Mouse (Mus musculus): ENCODE measurements around the gene Yars. TPM values are rescaled to one million over a fixed set of nuclear protein-coding genes. Genes with fewer than 3 reads are reported as not detected.

The Yars gene
- 100 to 1,000 TPM in 1 of 2 experiments, 10 to 100 TPM in 1; 83.9 to 102 TPM for total RNA-seq (2021)
- long read RNA-seq, experiment 1, transcript Yars-201 (13 exons, 2,909 nt): major isoform, 150 of 168 reads
- long read RNA-seq, experiment 1, partial matches to known transcripts: 11 of 168 reads
- long read RNA-seq, experiment 1, other reads (novel, unspliced or antisense): 7 of 168 reads
- long read RNA-seq, experiment 2, transcript Yars-201 (13 exons, 2,909 nt): major isoform, 112 of 132 reads
- long read RNA-seq, experiment 2, partial matches to known transcripts: 14 of 132 reads
- long read RNA-seq, experiment 2, other reads (novel, unspliced or antisense): 4 of 132 reads

GRCm38 (mm10) chr4:129189542-129190519 is at the start of gene Yars, which contains the start of gene S100pbp:
Yars (plus strand) TSS chr4:129189760.
S100pbp (minus strand) TSS chr4:129189727.
- DNase-seq (ENCODE audit: low spot score in 2 of 2): peak; percentile 94 to 96

DNA sequence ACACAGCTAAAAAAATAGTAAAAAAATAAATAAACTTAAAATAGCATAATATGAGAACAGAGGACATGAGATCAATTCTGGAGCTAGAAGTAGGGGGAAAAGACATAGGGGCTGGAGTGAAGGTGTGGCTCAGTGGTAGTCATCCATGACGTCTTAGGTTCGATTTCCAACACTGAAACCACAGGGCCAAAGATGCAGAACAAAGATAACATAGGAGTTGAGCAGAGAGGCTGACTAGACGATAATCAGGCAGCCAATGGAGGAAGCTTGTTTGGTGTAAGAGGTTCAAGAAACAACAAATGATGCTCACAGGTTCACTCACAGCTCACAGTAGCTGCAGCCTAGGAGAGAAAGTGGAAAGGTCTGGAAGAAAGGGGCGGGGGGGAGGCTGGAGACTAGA is 48.8 kb upstream of the Yars start:
- no peak for DNase-seq (ENCODE audit: low spot score in 2 of 2)

DNA sequence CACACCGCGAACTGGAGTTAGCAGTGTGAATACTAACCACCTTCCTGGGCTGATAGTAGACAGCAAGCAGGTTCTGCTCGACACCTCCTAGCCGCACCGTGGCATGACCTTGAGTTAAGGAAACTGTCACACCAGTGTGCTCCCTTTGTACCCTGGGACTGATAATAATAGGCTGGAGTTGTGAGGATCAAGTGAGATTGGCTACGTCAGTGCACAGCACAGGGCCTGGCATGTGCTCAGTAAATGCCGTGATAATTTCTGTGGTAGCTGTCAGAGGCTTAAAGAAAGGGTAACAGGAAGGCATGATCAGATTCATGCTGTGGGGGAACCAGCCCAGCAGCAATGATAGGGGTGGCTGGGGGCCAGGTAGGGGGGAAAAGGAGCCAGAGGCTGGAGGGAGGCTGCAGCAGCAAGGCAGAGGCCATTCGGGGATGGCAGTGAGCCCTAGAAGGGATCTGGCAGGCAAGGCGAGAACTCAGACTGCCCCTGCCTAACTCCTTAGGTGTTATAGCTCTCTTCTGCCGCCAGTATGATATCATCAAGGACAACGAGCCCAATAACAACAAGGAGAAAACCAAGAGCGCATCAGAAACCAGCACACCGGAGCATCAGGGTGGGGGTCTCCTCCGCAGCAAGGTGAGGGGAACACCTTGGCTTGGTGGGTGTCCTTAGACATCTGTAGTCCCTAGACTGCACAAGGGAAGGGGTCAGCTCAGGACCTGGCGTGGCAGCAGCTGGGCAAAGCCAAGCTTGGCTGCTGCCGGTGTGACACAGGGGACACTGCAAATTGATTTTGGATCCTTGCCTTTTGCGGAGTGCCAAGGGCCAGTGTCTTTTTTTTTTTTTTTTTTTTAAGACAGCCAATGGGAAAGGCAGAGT is 47.8 kb upstream of the Yars start:
- no peak for DNase-seq (ENCODE audit: low spot score in 2 of 2)

- no peak for DNase-seq (ENCODE audit: low spot score in 2 of 2)
These were observed 47.0 kb upstream of the Yars start for GRCm38 (mm10) chr4:129142439-129143045.

GRCm38 (mm10) chr4:129143509-129143908 is 46.1 kb upstream of the Yars start:
- no peak for DNase-seq (ENCODE audit: low spot score in 2 of 2)

DNA sequence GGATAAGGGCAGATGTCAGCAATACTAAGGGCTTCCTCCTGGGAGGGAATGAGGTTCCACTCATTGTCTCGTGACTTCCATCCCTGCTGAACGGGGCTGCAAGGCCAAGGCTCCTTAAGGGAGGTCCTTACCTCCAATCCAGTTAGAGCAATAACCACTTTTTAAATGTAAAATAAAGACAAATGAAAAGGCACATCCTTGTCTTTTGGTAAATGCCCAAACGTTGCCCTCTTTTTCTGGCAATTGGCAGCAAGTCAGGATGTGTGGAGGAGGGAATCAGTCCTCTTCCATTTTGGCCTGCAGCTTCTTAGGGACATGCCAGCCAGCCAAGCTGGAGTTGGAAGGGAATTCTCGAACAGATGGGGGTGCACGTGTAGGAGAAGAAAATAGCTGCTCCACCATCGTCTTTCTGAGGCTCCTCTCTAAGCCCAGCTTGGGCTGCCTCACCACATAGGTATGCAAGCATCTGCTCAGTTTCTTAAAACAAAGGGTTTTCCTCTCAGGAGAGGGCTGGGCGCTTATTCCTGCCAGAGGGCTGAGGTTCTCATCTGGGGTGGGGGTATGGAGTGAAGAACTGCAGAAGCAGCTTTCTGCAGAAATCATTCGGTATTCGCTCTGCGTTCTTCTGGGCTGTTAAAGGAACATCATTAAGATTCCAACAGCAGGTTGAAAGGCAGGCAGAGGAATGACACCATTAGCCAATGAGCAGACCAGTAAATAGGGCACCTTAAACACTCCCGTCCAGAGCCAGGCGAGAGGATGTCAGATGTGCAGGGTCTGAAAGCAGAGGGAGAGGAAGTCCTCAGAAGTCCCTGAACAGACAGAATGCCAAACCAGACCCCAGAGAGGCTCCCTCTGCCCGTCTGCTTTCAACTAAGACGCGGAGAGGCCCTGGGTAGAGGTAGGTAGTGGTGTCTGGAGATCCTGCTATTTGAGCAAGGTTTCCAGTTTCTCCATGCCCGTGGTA is 44.9 kb upstream of the Yars start:
- peak; percentile 87 to 92 for DNase-seq (ENCODE audit: low spot score in 2 of 2)

DNA sequence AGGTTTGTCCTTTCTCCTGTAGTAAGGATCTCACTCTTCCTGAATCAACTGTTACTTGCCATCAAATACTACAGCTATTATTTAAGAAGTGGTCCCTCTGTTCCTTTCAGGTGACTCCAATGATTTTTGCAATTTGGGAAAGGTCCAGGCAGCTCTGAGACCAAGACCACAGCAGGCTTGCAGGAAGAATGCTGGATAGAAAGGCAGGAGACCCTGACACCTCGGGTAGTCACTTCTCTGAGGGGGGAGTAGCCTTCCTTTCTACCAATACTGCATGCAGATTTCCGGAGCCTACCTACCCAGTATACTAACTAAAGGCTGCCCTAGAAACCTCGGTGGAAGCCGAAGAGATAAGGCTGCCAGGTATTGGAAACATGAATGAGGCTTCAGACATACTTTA is 44.1 kb upstream of the Yars start:
- no peak for DNase-seq (ENCODE audit: low spot score in 2 of 2)

DNA sequence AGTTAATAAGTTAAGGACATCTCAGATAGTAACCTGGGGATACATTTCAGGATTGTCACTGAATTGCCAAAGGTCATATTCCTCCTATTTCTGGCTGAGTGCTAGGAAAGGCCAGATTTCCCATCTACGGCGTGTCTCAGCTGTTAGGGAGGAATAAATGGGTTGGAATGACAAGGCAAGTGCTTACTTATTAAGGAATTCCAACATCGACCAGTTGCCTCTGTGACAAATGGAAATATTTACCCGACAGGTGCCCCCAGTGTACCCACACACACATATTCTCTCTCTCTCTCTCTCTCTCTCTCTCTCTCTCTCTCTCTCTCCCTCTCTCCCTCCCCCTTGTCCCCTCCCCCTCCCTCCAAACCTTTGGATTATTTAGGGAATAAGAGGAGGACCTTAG is 43.6 kb upstream of the Yars start:
- no peak for DNase-seq (ENCODE audit: low spot score in 2 of 2)

GRCm38 (mm10) chr4:129146392-129146791 is 43.2 kb upstream of the Yars start:
- DNase-seq (ENCODE audit: low spot score in 2 of 2): no peak

DNA sequence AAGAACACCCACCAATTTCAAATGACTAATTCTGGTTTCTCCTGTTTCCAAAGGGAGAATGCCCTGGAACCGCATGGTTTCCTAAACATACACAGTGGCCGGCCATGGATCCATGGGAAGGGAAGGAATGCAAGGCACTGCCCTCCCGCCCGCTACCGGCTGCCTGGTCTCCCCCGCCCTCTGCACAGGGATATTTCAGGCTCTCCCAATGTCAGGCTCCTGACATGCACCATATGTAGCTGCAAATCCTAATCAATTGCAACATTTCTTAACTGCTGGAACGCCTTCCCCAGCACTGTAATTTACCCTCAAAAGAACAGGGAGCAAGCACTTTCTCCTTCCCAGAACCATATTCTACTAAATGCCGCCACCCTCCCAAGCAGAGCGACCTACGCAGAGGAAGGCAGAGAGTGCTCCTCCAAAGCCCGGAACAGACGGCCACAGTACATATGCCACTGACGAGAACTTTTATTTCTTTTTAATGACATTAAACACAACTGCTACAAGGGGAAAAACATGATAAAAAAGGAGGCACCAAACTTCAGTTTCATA is 41.9 kb upstream of the Yars start:
- DNase-seq (ENCODE audit: low spot score in 2 of 2): no peak

DNA sequence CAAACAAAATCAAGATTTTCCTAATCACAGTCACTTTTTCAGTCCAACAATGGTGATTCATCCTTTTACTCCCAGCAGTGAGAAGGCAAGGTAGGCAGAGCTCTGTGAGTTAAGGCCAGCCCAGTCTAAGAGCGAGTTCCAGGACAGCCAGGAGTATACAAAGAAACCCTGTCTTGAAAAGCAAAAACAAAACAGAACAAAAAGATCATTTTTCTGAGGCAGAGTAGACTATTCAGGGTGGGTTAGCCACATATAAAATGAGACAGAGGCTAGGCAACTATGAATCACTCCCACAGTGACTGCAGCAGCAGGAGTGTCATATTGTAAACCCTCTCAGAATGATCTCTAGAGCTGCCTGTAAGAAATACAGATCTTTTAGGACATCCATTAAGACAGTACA is 40.2 kb upstream of the Yars start:
- DNase-seq (ENCODE audit: low spot score in 2 of 2): no peak

DNA sequence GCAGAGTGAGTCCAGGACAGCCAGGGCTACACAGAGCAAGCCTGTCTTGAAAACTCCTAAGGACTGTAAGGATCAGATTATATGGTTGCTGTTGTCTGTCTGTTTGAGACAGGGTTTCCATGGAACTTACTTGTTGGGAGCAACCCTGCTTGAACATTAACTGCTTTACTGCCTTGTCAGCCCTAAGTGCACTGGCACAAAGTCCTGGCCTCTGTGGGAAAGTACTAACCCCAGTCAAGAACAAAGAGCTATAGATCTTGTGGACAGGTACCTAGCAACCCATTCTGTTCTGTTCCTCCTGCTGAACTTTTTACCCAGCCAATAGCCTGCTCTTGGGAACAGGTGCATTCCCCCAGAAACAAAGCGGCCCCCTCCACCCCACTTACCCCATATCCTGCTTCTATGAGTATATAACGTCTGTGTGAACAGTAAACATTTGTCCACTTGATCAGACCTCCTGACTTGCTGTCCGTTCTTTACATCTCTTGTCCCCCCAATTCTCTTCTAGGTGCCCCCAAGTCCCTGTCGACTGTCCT is 38.2 kb upstream of the Yars start:
- DNase-seq (ENCODE audit: low spot score in 2 of 2): no peak

DNA sequence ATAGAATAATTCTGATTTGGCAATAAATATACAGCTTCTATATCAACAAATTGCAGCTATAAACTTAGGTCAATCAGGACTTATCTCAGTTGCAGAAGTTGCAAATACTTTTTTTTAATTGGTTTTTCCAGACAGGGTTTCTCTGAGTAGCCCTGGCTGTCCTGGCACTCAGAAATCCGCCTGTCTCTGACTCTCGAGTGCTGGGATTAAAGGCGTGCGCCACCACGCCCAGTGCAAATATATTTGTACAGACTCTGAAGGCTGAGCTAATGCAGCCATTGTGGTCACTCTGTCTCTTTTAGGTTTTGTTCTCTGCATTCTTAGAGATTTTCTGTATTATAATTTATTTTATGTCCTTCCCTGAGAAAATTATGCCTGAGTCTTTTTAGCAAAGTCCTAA is 32.0 kb upstream of the Yars start:
- DNase-seq (ENCODE audit: low spot score in 2 of 2): no peak

DNA sequence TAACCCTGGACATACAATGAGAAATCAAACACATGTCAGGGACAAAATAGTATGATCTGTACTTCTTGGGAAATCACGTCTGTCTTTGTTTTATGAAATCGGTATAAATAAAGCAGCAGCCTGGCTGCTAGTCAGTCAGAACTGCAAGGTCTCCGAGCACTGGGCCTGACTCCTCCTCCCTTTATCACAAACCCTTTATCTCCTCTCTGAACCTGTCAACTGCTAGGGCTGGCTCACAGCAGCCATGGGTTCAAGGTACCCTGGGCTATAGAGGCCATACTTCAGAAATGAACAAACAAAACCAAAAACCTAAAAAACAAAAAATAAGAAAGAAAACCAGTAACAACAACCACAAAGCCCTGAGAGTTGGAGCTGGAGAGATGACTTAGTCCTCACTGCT is 31.0 kb upstream of the Yars start:
- DNase-seq (ENCODE audit: low spot score in 2 of 2): no peak

GRCm38 (mm10) chr4:129161076-129161475 is 28.5 kb upstream of the Yars start:
- no peak for DNase-seq (ENCODE audit: low spot score in 2 of 2)

- no peak for DNase-seq (ENCODE audit: low spot score in 2 of 2)
These were observed 27.8 kb upstream of the Yars start for GRCm38 (mm10) chr4:129161581-129162255.

DNA sequence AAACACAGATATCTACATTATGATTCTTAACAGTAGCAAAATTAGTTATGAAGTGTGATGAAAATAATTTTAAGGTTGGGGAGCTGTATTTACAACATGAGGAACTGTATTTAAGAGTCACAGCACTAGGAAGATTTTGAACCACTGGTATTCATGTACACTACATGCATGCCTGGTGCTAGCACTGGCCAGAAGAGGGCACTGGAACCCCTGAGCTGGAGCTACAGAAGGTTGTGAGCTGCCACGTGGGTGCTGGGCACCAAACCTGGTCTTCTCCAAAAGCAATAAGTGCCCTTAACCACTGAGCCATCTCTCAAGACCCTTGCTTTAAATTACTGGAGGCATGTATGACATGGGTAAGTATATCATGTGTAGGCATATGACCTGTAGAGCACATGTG is 17.0 kb upstream of the Yars start:
- no peak for DNase-seq (ENCODE audit: low spot score in 2 of 2)

- no peak for DNase-seq (ENCODE audit: low spot score in 2 of 2)
These were observed 10.0 kb upstream of the Yars start for GRCm38 (mm10) chr4:129179560-129179959.

Measured in left cerebral cortex, adult 18-20 months (tissue).